Mouse (Mus musculus) thymus, adult 2 months (tissue): Measurements from ENCODE around the gene Syngr2.

ENCODE experiments used
- CTCF ChIP-seq: fragments of 200-500 bp; IDR thresholded peaks from 2 replicates; pipeline ENCODE4 v1.5.1; 2012; ENCODE audit warnings: mild to moderate bottlenecking, control low read depth, low read length, moderate library complexity, borderline replicate concordance; ENCODE audit not compliant: control insufficient read depth, poor library complexity, insufficient read depth; ENCODE audit errors: extremely low read depth
- POLR2A ChIP-seq: fragments of 200-500 bp; IDR thresholded peaks from 2 replicates; pipeline ENCODE4 v1.6.1; 2012; ENCODE audit warnings: mild to moderate bottlenecking, low read length, control low read depth, moderate library complexity; ENCODE audit not compliant: control insufficient read depth, poor library complexity, insufficient read depth; ENCODE audit errors: extremely low read depth

GRCm38 (mm10) chr11:117765361-117765760 lies 44.1 kb upstream of the Syngr2 start:
- no peak for TF ChIP-seq CTCF
- no peak for TF ChIP-seq POLR2A
